Mouse (Mus musculus): ENCODE measurements around the gene Med17.

The Med17 gene

DNA sequence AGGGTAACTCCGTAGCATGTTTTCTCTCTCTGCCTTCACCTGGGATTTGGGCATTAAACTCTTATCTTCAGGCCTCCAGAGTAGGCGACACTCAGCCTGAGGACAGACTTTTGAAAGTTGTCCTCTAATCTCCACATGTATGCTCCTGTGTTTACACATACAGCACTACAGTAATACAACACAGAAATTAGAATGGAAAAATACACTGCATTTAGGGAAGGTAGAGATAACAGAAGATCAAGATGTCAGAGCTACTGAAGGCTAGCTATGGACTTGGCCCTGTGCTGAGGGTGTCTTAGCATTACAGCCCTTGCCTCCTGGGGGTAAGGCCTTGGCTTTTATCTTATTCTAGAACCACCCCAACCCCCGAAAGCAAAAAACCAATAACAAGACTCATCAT lies 8.7 kb upstream of the Med17 start:
- DNase-seq (ENCODE audit: low spot score in 2 of 2) = no peak

DNA sequence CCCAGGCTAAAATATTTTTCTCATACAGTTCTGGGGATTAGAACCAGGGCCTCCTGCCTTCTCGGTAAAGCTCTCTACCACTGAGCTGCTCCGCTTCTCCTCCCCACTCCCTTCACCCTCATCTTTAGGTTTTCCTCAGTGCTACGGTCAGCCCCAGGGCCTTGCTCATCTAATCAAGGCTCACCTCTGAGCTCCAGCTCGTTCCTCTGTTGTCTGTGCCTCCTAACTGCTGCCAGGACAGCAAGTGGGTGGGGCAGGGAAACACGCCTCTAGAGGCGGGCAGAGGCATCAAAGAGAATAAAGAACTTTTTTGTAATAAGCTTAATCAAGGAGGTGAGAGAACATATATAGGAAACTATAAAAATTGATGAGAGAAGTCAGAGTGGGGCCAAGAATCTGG lies 8.1 kb upstream of the Med17 start:
- DNase-seq (ENCODE audit: low spot score in 2 of 2) = no peak

DNA sequence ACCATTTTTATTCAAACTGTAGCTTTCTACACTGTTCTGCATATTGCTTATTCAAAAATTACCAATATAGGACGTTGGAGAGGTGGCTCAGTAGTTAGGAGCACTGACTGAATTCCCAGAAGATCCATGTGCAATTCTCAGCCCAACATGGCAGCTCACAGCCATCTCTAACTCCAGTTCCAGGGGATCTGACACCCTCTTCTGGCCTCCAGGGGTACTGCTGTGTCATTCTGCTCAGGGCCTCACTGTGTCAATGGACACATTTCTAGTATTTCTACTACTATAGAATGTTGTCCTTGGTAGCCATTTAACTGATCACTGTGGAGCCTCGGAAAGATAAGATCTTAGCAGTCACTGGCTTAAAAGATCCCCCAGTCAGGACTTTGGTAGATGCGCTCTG lies 5.7 kb upstream of the Med17 start:
- DNase-seq (ENCODE audit: low spot score in 2 of 2) = no peak

DNA sequence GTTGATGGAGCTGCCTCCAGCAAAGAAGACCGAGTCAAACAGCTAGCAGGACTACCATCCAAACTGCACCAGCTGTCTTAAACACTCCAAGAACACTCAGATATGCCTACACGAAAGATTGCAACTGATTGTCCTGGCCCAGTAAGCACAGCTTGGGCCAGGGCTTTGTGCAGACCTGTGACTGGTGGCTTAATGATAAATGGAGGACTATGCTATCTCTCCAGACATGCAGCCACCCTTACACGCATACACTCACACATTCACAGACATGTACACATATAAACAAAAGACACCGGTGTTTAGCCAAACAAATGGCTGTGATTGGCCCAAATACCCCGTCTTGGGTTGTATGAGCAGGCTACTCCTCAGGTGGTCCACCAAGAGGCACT lies 754 bp upstream of the Med17 start:
- DNase-seq (ENCODE audit: low spot score in 2 of 2) = no peak

DNA sequence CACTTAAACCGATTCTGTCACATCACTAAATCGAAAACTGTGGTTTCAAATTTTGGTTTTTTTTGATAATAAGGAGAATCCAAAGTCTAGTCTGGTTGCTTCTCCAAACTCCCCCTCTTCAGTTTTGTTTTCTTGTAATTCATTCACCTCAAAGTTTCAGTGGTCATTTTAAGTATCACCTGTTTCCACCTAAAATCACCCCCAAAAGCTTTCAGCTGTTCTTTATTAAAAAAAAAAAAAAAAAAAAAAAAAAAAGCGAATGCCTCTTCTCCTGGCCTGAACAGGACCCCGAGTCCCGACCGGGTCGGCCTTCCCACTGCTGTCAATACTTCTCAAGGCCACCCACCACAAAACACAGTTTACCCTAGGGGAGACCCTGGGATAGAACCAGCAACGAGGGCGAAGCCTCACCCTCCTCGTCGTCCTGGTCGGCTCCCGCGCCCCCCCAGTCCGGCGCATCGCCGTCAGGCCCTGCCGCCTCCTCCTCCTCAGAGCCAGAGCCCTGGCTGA lies 537 bp downstream of the Med17 start:
- DNase-seq (ENCODE audit: low spot score in 2 of 2) = no peak

DNA sequence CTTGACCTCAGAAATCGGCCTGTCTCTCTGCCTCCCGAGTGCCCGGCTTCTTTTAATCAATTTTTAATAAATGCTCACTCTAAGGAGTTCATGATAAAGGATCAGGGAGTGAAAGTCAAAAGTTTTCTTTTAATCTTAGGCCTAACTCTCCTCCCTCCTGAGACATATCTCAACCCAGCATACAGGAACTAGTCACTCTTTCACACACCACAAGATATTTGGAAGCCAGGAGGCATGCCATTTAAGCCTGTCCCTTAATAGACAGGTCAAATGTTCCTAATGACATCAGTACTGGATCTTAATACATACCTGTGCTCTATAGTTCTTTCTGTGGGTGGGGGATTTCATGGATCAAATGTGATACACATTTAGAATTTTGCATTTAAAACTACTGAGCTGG lies 1.4 kb downstream of the Med17 start:
- DNase-seq (ENCODE audit: low spot score in 2 of 2) = no peak

DNA sequence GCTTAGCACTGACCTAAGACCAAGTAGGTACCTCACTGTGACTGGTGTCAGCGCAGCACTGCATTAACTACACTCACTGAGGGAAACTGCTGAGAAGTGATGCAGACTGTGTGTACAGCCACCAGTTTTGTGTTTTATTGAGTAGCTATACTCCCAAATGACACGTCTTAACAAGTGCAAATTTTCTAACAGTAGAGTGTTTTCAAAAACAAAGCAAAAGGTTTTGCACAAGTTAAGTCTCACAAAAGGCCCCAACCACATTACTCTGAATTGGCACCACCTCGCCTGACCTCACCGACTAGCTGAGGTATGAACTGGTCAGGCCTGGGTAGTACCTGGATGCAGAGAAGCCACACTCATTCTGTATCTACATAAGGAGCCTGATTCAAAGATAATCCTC lies 2.9 kb downstream of the Med17 start:
- no peak for DNase-seq (ENCODE audit: low spot score in 2 of 2)

DNA sequence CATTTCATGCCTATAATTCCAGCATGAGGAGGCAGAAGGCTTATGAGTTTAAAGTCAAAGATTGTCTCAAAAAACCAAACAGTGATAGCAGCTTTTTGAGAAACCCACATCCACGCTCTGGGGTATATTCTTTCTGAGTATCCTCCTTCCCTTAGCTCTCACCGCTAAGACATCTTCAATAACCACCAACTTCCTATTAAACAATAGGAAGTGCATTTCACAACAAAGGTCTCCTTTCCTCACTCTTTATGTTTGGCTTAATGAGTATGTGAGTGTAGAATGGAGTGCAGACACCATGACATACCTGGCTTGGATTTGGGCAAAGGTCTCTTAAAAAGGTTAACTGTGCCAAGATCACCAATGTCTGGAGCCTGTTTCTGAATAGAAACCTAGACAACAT lies 5.8 kb downstream of the Med17 start:
- DNase-seq (ENCODE audit: low spot score in 2 of 2) = no peak

DNA sequence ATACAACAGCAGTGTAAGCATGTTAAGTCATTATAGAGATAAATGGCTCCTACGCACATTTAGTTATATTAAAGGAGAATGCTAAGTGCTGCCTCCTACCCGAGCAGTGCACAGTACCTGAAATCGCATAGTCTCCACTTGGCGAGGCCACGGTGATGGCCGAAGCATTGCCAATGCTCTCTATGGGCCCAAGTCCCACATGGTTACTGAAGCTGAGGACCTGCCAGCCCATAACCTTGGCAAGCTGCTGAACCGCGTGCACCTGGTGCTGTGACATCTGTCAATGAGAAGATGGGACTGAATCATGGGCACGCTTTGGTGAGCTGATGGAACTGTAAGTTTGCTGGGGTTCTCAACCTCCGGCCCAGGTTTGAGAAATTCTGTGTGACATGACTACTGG lies 16.2 kb downstream of the Med17 start:
- no peak for DNase-seq (ENCODE audit: low spot score in 2 of 2)

DNA sequence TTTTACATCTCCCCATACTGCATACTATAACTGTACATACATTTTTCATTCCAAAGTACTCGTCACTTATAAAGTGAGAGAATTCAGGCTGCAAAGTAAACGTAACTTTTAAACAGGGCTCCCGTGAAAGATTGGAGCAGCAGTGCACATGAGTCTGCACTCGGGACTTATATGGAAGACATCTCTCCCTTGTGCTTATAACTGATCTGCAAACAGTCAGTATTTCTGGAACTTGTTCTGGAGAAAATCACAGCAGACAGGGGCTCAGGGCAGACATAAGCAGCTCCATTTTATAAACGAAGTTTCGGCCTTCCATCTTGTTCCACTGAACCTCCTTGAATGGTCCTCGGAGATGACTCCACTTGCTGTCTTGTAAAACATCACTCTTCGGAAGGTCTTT lies 17.8 kb downstream of the Med17 start:
- no peak for DNase-seq (ENCODE audit: low spot score in 2 of 2)

DNA sequence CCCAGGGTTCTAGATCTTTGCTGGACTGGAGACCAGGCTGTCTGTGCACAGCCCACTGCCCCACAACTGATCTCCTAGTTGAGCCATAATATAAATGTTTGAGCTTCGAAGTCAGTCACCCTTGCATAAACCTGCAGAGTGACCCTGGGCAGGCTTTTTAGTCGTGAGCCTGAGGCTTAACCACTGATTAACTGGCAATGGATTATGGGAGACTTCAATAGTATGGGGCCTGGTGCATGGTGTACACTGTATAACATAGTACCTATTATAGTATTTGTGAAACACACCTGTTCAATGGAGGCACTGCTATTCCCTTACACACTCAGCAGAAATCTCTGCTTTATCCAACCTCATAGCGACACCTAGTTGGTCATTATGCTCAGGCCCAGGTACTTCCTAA lies 23.5 kb downstream of the Med17 start:
- no peak for DNase-seq (ENCODE audit: low spot score in 2 of 2)

DNA sequence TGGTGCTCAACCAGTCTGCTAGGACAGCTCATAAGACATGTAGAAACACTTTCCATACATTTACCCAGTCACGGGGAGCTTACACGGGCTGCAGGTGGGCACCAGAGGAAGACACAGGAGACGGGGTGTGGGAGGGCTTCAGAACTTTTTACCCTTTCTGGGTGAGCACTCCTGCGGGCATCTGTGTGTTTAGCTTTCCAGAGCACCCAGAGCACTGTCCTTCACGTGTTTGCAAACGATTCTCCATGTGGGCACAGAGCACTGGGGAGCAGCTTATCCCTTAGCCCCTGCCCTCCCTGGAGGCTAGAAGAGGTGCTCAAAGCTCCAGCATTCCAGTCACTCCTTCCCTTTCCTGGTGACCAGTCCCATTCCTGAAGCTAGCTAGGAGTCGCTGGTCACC lies 25.2 kb downstream of the Med17 start:
- DNase-seq (ENCODE audit: low spot score in 2 of 2) = no peak

DNA sequence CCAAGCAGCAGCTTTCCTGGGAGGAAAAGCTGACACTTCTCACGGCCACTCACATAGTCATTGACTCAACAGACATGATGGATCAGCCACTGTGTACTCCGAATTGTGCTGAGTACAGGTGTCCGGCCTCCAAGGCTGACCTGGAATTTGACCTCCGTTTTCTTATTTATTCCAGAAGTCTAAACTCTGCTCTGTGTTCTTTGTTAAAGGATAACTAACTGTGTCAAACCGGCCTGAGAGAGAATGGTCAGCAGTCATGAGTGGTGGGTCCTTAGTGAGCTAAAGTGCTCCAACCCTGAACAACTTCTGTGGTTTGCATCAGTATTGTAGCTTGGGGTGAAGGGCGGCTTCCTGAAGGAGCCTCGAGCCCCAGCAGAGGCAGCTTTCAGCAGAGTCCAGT lies 27.5 kb downstream of the Med17 start:
- no peak for DNase-seq (ENCODE audit: low spot score in 2 of 2)

DNA sequence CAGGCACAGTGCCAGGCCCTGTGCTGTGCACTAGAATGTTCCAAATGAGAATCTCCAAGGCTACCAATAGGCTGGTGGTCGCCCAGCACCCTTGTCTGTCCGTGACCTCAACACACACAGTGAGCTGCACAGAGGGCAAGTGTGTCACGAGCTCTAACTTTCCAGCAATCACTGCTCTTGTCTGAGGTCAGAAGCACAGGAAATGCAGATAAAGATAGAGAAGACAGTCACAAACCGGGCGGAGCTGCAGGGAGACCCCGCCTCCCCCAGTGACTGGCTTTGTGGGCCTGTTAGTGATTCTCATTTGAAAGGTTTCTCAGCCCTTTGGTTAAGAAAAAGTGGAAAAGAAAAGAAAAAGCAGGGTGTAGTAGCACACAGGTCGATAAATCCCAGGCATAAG lies 29.4 kb downstream of the Med17 start:
- no peak for DNase-seq (ENCODE audit: low spot score in 2 of 2)

DNA sequence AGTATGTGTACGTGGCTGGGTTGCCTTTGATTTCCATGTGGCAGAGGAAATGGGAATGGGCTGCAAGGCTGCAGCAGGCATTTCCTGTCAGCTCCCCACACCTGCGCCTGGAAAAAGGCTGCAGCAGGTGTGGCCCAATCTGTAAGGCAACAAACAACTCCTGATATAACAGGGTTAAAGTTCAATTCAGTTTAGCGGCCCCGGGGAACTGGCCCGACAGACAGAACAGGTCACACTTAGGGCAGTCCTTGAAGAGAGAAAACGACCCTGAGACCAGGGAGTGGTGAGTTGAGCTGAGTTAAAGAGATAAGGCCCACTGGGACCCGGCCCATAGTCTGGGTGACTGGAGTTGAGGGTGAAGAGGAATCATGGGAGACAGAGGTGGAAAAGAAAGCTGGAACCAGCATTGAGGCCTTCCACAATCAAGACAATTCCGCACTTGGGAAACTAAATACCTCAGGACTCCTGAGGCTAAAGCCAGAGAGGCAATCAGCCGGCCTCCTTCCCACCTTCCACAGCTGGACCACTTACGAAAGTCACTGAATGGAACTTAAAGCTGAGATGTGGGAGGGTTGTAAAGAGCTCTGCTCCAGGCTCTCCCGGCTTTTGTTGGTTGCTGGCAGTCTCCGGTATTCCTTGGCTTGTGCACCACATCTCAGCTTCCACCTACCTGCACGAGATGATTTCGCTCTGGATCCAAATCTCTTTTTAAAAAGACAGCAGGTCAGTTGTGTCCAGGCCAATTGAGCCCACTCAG lies 34.2 kb downstream of the Med17 start:
- DNase-seq (ENCODE audit: low spot score in 2 of 2) = no peak

DNA sequence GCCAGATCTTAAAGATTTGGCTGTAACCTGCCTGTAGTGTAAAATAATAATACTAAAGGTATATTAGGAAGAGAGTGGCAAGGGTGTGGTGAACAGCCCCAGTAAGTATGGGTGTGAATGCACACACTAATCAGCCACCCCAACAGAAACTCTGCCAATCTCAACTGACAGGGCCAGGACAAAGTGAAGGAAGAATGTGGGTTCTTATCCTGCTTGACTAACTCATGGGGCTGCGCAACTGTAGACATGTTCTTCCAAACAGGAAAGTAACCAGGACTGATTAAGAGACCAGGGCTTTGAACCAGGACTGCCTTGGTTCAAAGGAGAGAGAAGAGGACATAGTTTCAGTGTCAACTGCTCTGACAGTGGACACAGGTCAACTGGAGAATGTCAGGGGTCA lies 37.6 kb downstream of the Med17 start:
- no peak for DNase-seq (ENCODE audit: low spot score in 2 of 2)

DNA sequence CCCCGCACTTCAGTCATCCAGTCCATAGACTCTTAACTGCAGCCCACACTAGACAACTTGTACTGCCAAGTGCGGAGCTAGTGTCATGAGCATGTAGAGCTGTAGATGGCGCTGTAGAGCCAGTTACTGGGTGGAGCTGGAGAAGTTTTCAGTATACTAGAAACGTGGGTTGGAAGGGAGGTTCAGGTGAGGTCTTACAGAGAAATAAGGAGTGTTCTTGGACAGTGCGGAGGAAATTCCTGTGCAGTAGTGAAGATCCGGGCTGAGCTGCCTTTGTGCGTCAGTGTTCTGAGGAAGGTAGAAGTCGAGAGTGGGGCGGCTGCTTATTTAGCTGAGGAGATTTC lies 38.2 kb downstream of the Med17 start:
- peak in 1 of 2 experiments; percentile 34 for DNase-seq (ENCODE audit: low spot score in 2 of 2)

DNA sequence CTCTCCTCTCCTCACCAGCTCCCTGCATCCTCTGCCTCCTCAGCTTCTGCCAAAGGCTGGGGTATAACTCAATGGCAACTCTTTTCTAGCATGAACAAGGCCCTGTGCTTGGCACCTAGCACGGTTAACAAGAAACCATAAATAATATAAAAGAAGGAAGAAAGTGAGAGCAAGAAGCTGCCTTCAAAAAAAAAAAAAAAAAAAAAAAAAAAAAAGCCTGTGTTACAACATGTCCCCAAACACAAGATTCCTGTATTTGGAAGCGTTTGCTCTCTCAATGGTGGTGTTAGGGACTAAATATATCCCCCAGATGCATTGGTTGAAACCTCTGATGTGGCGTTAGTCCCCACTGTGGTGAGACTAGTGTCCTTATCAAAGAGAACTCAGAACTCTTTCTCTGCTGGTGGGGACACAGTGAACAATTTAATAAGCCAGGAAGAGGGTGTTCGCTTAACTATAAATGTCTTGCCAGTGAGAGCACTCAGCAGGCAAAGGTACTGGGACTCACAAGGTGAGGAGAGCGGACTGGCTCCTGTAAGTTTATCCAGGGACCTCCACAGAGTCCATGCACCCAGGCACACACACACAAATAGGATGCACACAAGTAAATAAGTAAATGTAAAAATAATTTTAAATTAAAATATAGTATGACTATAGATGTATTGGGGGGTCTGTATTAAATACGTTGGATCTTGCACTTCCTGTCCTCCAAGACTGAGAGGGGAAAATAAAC lies 38.7 kb downstream of the Med17 start:
- DNase-seq (ENCODE audit: low spot score in 2 of 2) = no peak

DNA sequence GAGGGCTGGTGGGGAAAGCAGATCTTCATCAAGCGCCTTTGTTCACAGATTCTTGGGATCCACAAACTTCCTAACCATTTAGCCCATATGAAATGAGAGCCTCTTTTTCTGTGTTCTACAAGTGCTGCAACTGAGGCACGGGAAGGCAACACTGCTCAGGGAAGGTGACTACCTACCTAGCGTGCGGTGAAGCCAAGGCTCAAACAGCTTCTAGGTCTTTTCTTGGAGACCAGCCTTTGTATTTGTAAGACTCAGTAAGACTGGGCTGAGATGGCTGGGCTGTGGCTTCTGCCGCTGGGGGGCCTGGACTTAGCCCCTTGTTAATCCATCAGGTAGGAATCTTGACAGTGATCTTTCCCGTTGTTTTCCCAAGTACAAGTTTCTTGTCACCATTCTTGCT lies 39.7 kb downstream of the Med17 start:
- DNase-seq (ENCODE audit: low spot score in 2 of 2) = no peak

DNA sequence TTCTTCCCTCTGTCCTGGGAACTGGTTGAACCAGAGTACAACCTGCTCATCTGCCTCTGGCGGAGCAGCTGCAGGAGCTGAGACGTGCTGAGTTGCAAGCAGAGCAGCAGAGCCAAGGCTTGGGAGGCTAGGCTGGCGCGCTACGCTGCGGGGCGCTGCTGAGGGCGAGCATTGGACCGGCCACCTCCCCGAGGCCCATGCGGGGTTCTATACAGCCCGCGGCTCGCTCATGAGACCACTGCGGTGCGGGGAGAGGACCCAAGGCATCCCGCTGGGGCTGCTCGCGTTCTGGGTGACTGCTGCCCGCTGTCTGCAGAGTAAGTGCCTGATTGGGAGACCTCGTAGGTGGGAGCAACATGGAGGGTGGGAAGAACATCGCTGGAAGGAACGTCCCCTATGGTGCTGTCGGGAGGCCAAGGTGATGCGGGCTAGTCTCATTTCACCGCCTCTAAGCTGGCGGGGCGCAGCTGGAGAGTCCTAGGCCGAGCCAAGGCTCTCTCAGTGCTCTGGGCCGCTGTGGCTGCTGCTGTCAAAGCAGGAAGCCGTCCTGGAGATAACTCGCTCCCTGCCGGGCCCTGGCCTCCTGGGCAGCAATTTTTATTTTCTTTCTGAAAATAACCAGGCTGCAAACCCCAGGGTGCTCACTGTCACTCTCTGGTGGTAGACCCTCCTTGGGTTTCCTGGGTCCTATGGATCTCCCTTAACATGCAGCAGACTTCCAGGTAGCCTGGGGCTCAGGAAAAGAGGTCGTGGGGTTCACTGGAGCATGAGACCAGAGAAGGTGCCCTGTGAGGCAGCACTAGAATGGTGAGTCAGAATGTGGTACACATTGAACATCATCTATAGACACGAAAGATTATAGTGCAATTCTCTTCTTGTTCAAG lies 40.4 kb downstream of the Med17 start, which contains the start of gene Vstm5:
Gene Vstm5 (plus strand): TSS at position 4 of the 884 bp plus-strand sequence.
- no peak for DNase-seq (ENCODE audit: low spot score in 2 of 2)

DNA sequence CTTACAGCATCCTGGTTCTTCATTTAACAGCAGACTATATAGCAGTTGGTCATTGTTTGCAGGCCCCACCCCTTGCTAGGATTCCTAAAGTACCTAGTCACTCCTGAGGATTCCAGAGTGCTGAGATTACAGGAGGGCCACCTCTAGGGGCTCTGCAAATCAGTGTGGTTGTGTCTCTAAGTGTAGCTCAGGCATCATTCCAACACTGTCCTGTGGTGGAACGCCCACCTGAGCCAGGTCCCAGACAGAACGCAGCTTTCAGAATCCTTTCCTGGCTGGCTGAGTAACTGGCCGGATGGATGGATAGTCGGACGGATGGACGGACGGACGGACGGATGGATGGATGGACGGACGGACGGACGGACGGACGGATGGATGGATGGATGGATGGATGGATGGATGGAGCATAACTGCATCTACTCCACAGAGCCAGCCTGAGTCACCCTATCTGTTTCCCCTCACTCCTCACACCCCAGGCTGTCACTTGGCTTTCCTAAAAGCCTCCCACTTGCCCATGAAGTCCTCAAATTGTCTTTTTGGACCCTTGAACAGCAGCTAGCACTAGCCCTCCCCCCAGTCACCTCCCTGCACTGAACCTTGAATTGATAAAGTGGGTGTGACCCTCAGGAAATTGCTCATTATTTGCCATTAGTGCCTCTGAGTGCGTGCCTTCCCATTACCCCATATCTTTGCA lies 41.3 kb downstream of the Med17 start:
- DNase-seq (ENCODE audit: low spot score in 2 of 2) = no peak
